Mouse (Mus musculus) G1E (cell line): Measurements from ENCODE around the gene Nckap5l.

Experiments used
- CTCF ChIP-seq: IDR thresholded peaks from 2 replicates; pipeline ENCODE4 v1.5.1; 2012; ENCODE audit warnings: low read depth, low read length, inconsistent platforms, mixed read lengths
- GATA1 ChIP-seq: IDR thresholded peaks from 2 replicates; pipeline ENCODE4 v1.6.1; 2012; ENCODE audit warnings: borderline replicate concordance, low read length, inconsistent platforms, mixed read lengths
- GATA2 ChIP-seq: IDR thresholded peaks from 2 replicates; pipeline ENCODE4 v1.6.1; 2012; ENCODE audit warnings: low read depth, low read length, inconsistent platforms, borderline replicate concordance
- POLR2AphosphoS5 ChIP-seq: IDR thresholded peaks from 2 replicates; pipeline ENCODE4 v1.6.1; 2012; ENCODE audit warnings: low read depth, low read length, inconsistent platforms; ENCODE audit not compliant: insufficient replicate concordance
- TAL1 ChIP-seq: conservative IDR thresholded peaks from 2 replicates; pipeline ENCODE4 v1.6.1; 2012; ENCODE audit warnings: low read depth, low read length, inconsistent platforms, mixed read lengths

DNA sequence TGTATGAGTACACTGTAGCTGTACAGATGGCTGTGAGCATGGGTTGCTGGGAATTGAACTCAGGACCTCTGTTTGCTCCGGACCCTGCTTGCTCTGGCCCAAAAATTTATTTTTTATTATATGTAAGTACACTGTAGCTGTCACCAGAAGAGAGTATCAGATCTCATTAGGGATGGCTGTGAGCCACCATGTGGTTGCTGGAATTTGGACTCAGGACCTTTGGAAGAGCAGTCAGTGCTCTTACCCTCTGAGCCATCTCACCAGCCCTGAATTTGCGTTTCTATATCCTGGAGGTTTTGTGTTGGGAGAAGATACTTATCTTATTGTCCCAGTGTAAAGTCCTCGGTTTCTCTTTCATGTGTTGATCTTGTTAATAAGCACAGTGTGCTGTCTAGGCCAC lies 70.8 kb downstream of the Nckap5l start:
- TF ChIP-seq CTCF (no peak), GATA1 (no peak), POLR2AphosphoS5 (no peak), TAL1 (no peak), GATA2 (no peak)
